ENCODE assay signal across 9 mouse cellular contexts in genomic region chr16:84776089-84776784, GRCm38 (mm10). TPM values are rescaled to one million over a fixed set of nuclear protein-coding genes. Genes with fewer than 3 reads are reported as not detected.
DNase-seq lines count a peak whose midpoint lies in the region; ATAC-seq and TF ChIP-seq lines count a peak whose summit lies in the region.
"Had no signal": no experiment of that assay in that cellular context is flagged by ENCODE, and none has a peak within 500 bp of the region (broad histone marks: within the 10 kb centered on the region; RNA-seq: fewer than 3 reads in every experiment).

No protein-coding gene starts in this region.

- H3K4me3 ChIP-seq in left cerebral cortex, adult 2 months: peak overlapping the region; percentile 70
- peak overlapping the region; percentile 69 for H3K4me3 ChIP-seq in brown adipose tissue, adult 24 weeks (ENCODE audit: insufficient read depth, low read depth, low read length)
- peak overlapping the region; percentile 81 for H3K4me3 ChIP-seq in hindbrain, embryonic 10.5 days
- peak overlapping the region; percentile 72 for H3K4me3 ChIP-seq in neural tube, embryonic 12.5 days

- WGBS in hindbrain, embryonic 10.5 days: 67% methylated on average over 7 of the region's 7 CpGs
- 29% methylated on average over 7 of the region's 7 CpGs for WGBS in neural tube, embryonic 12.5 days

- H3K27me3 ChIP-seq in hindbrain, embryonic 10.5 days (ENCODE audit: insufficient read depth, poor library complexity, severe bottlenecking): no peaks in the 10 kb centered on the region
- no peaks in the 10 kb centered on the region for H3K27me3 ChIP-seq in neural tube, embryonic 12.5 days (replicated peaks)

- no peak overlapping the region; the same call in 1 of the 2 replicates for H3K27ac ChIP-seq in left cerebral cortex, adult 2 months
- H3K27ac ChIP-seq in brown adipose tissue, adult 24 weeks (replicated peaks; ENCODE audit: low read depth, low read length): peak overlapping the region; percentile 73
- no peak overlapping the region for H3K27ac ChIP-seq in hindbrain, embryonic 10.5 days
- H3K27ac ChIP-seq in neural tube, embryonic 12.5 days: no peak overlapping the region
- H3K27ac ChIP-seq: embryonic facial prominence, embryonic 13.5 days had no signal

- DNase-seq in left cerebral cortex, adult 2 months (ENCODE audit: extremely low spot score in 1 of 2, low spot score in 2 of 2): no peak
- no peak for DNase-seq in left cerebral cortex, postnatal 14 days (ENCODE audit: low spot score in 2 of 2)
- DNase-seq in hindbrain, embryonic 10.5 days (ENCODE audit: low spot score): no peak
- DNase-seq in frontal cortex, postnatal 25 days (ENCODE audit: low spot score in 2 of 2): no peak
- no peak for DNase-seq in kidney, postnatal 14 days

- no peak for ATAC-seq in neural tube, embryonic 12.5 days (ENCODE audit: low FRiP score, low read depth)
- ATAC-seq in activated CD4-positive, CD25-positive, alpha-beta regulatory T cell, adult 4 months: no peak

- peaks cover 2% of the 10 kb centered on the region; the same call in 1 of the 2 replicates for H3K4me1 ChIP-seq in brown adipose tissue, adult 24 weeks (ENCODE audit: control insufficient read depth, insufficient read depth, insufficient read length, low read length)
- H3K4me1 ChIP-seq in hindbrain, embryonic 10.5 days (replicated peaks): peaks cover 30% of the 10 kb centered on the region
- no peaks in the 10 kb centered on the region; the same call in 1 of the 2 replicates for H3K4me1 ChIP-seq in neural tube, embryonic 12.5 days

- no peaks in the 10 kb centered on the region for H3K9me3 ChIP-seq in hindbrain, embryonic 10.5 days
- H3K9me3 ChIP-seq in neural tube, embryonic 12.5 days: no peaks in the 10 kb centered on the region

- H3K4me2 ChIP-seq in neural tube, embryonic 12.5 days (replicated peaks): peak overlapping the region; percentile 84

- H3K9ac ChIP-seq in neural tube, embryonic 12.5 days: no peak overlapping the region
- H3K9ac ChIP-seq: embryonic facial prominence, embryonic 13.5 days had no signal

- intact Hi-C loops in left cerebral cortex, adult 2 months (cut with DNase I): no loop called here
- intact Hi-C loops in left cerebral cortex, postnatal 14 days (cut with DNase I): no loop called here

- peaks cover 31% of the 10 kb centered on the region for H3K36me3 ChIP-seq in hindbrain, embryonic 10.5 days
- peaks cover 16% of the 10 kb centered on the region; the same call in 1 of the 2 replicates for H3K36me3 ChIP-seq in neural tube, embryonic 12.5 days
- H3K36me3 ChIP-seq: embryonic facial prominence, embryonic 13.5 days had no signal

- peak; percentile 34 for TF ChIP-seq CTCF in left cerebral cortex, adult 2 months (IDR thresholded peaks at IDR 0.05)

RNA-seq across cellular contexts. Expression of gene Jam2, which starts 2.3 kb away (rescaled TPM):
- 10 to 100 TPM; 21.0 to 27.4 TPM for total RNA-seq in left cerebral cortex, adult 2 months (2021)
- 10 to 100 TPM; 25.1 to 26.2 TPM for total RNA-seq in left cerebral cortex, postnatal 14 days (2021)
- 26.8 and 36.1 TPM in 2 replicates for polyA plus RNA-seq in brown adipose tissue, adult 24 weeks (2012; ENCODE audit: insufficient read depth, insufficient read length, missing spikeins)
- 46.5 and 52.6 TPM in 2 replicates for polyA plus RNA-seq in hindbrain, embryonic 10.5 days (2016; fragmentation: Nextera tagmentation; extraction: Ambion mirVana)
- 41.4 and 45.6 TPM in 2 replicates for polyA plus RNA-seq in neural tube, embryonic 12.5 days (2016; fragmentation: Nextera tagmentation; extraction: Ambion mirVana)
- not detected for polyA plus RNA-seq in activated CD4-positive, CD25-positive, alpha-beta regulatory T cell, adult 4 months (2017; shearing (Covaris generic))

RNA-seq across cellular contexts. Expression of gene Mrpl39, which starts 40.7 kb away (rescaled TPM):
- 10 to 100 TPM; 20.5 to 21.5 TPM for total RNA-seq in left cerebral cortex, adult 2 months (2021)
- 10 to 100 TPM; 19.2 to 24.1 TPM for total RNA-seq in left cerebral cortex, postnatal 14 days (2021)
- polyA plus RNA-seq in brown adipose tissue, adult 24 weeks (2012; ENCODE audit: insufficient read depth, insufficient read length, missing spikeins): 79.8 and 83.8 TPM in 2 replicates
- polyA plus RNA-seq in hindbrain, embryonic 10.5 days (2016; fragmentation: Nextera tagmentation; extraction: Ambion mirVana): 50.3 and 54.4 TPM in 2 replicates
- polyA plus RNA-seq in neural tube, embryonic 12.5 days (2016; fragmentation: Nextera tagmentation; extraction: Ambion mirVana): 45.1 and 47.3 TPM in 2 replicates
- polyA plus RNA-seq in activated CD4-positive, CD25-positive, alpha-beta regulatory T cell, adult 4 months (2017; shearing (Covaris generic)): 10 to 100 TPM; 22.8 to 25.8 TPM

RNA-seq across cellular contexts. Expression of gene Gabpa, which starts 58.5 kb away (rescaled TPM):
- total RNA-seq in left cerebral cortex, adult 2 months (2021): 10 to 100 TPM; 18.2 to 22.2 TPM
- 10 to 100 TPM; 21.5 to 22.8 TPM for total RNA-seq in left cerebral cortex, postnatal 14 days (2021)
- polyA plus RNA-seq in brown adipose tissue, adult 24 weeks (2012; ENCODE audit: insufficient read depth, insufficient read length, missing spikeins): 45.9 and 68.9 TPM in 2 replicates
- 28.5 and 35.1 TPM in 2 replicates for polyA plus RNA-seq in hindbrain, embryonic 10.5 days (2016; fragmentation: Nextera tagmentation; extraction: Ambion mirVana)
- polyA plus RNA-seq in neural tube, embryonic 12.5 days (2016; fragmentation: Nextera tagmentation; extraction: Ambion mirVana): 30.8 and 32.8 TPM in 2 replicates
- polyA plus RNA-seq in activated CD4-positive, CD25-positive, alpha-beta regulatory T cell, adult 4 months (2017; shearing (Covaris generic)): 10 to 100 TPM; 20.9 to 25.0 TPM

RNA-seq across cellular contexts. Expression of gene Atp5j, which starts 59.2 kb away (rescaled TPM):
- total RNA-seq in left cerebral cortex, adult 2 months (2021): 100 to 1,000 TPM; 354 to 363 TPM
- 100 to 1,000 TPM; 351 to 367 TPM for total RNA-seq in left cerebral cortex, postnatal 14 days (2021)
- 659 and 718 TPM in 2 replicates for polyA plus RNA-seq in brown adipose tissue, adult 24 weeks (2012; ENCODE audit: insufficient read depth, insufficient read length, missing spikeins)
- 802 and 846 TPM in 2 replicates for polyA plus RNA-seq in hindbrain, embryonic 10.5 days (2016; fragmentation: Nextera tagmentation; extraction: Ambion mirVana)
- polyA plus RNA-seq in neural tube, embryonic 12.5 days (2016; fragmentation: Nextera tagmentation; extraction: Ambion mirVana): 739 and 746 TPM in 2 replicates
- 100 to 1,000 TPM; 545 to 584 TPM for polyA plus RNA-seq in activated CD4-positive, CD25-positive, alpha-beta regulatory T cell, adult 4 months (2017; shearing (Covaris generic))

Comparison
In these comparisons a context has a peak if more than half of its experiments do, and no peak if none do; other contexts are left out.
1. RNA of gene Jam2, which starts 2.3 kb away (polyA plus RNA-seq): 46.5 to 52.6 TPM in hindbrain, embryonic 10.5 days, 41.4 to 45.6 TPM in neural tube, embryonic 12.5 days and 26.8 to 36.1 TPM in brown adipose tissue, adult 24 weeks; not detected in activated CD4-positive, CD25-positive, alpha-beta regulatory T cell, adult 4 months; every median in the first group is over 10 times any median in the second.
2. Peak in every context shown above with its lines, with median percentiles within 50 percentile points of each other: H3K4me3 ChIP-seq.